Mouse (Mus musculus): ENCODE measurements around the gene Ptges. TPM values are rescaled to one million over a fixed set of nuclear protein-coding genes. Genes with fewer than 3 reads are reported as not detected.
A peak's percentile ranks its signal among the peaks of the same experiment; 100 is the strongest.

Ptges gene
- polyA plus RNA-seq, 1 experiment from 2014 or later: 2.6 TPM

DNA sequence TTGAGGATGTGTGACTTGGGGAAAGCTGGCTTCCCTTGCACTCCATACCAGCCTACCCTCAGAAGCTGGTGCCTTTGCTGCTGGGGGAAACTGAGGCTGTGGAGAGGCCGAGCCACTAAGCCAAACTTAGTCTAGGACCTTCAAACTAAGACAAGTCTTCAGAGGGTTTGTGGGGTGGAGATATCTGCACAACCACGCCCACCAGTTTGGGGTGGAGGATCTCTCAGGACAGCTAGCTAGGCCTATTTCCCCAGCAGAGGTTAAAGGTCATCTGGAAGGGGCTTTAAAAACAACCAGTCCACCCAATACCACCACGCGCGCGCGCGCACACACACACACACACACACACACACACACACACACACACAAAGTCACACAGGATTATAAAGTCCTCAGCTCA lies 83.4 kb downstream of the Ptges start:
- no peaks in the 10 kb centered on the region for H3K36me3 ChIP-seq
- H3K9ac ChIP-seq: peak overlapping the region; percentile 67
- H3K4me2 ChIP-seq: peak overlapping the region; percentile 80
- WGBS: 26% methylated on average over 8 of the region's 8 CpGs
- H3K27ac ChIP-seq: peak overlapping the region; percentile 63
- H3K4me3 ChIP-seq: peak overlapping the region; percentile 61
- no peaks in the 10 kb centered on the region for H3K9me3 ChIP-seq (replicated peaks)
- no peak for ATAC-seq (replicated peaks; ENCODE audit: insufficient number of reproducible peaks, insufficient read depth, low FRiP score, low read depth)
- peaks cover 46% of the 10 kb centered on the region for H3K4me1 ChIP-seq (replicated peaks)
- 0 out of 2 replicates have a peak, but pooled peaks cover 5% of the 10 kb centered on the region for H3K27me3 ChIP-seq

GRCm38 (mm10) chr2:30845152-30846070 lies 84.3 kb downstream of the Ptges start:
- under 1% methylated on average over 78 of the region's 80 CpGs for WGBS
- H3K4me2 ChIP-seq: peak overlapping the region; percentile 80
- H3K36me3 ChIP-seq: no peaks in the 10 kb centered on the region
- ATAC-seq (replicated peaks; ENCODE audit: insufficient number of reproducible peaks, insufficient read depth, low FRiP score, low read depth): 0 out of 2 replicates have a peak, but pooled peaks have one; percentile 21
- no peaks in the 10 kb centered on the region for H3K9me3 ChIP-seq (replicated peaks)
- peaks cover 38% of the 10 kb centered on the region for H3K4me1 ChIP-seq (replicated peaks)
- 0 out of 2 replicates have a peak, but pooled peaks cover 5% of the 10 kb centered on the region for H3K27me3 ChIP-seq
- H3K9ac ChIP-seq: peak overlapping the region; percentile 67
- peak overlapping the region; percentile 63 for H3K27ac ChIP-seq
- H3K4me3 ChIP-seq: peak overlapping the region; percentile 61

- ATAC-seq (replicated peaks; ENCODE audit: insufficient number of reproducible peaks, insufficient read depth, low FRiP score, low read depth): peak; percentile 44; the same call in 1 of the 2 replicates
- Histone ChIP-seq H3K9ac (no peak overlapping the region), H3K27me3 (0 out of 2 replicates have a peak, but pooled peaks cover 5% of the 10 kb centered on the region), H3K36me3 (no peaks in the 10 kb centered on the region), H3K4me2 (peak overlapping the region; percentile 36), H3K4me3 (no peak overlapping the region; the same call in 1 of the 2 replicates), H3K4me1 (replicated peaks) (peaks cover 35% of the 10 kb centered on the region), H3K27ac (peak overlapping the region; percentile 48), H3K9me3 (replicated peaks) (no peaks in the 10 kb centered on the region)
- WGBS: 16% methylated on average over 10 of the region's 10 CpGs
These were observed 87.0 kb downstream of the Ptges start for GRCm38 (mm10) chr2:30842615-30843014.

Other genes with a start within 250 kb of the Ptges start
- gene 1700001O22Rik, start 126.2 kb downstream of the Ptges start, polyA plus RNA-seq (2015; fragmentation: Nextera tagmentation; extraction: Ambion mirVana): 2.1 and 2.6 TPM in 2 replicates
- 75.8 and 77.2 TPM in 2 replicates for gene Ntmt1, start 122.0 kb downstream of the Ptges start, polyA plus RNA-seq (2015; fragmentation: Nextera tagmentation; extraction: Ambion mirVana)
- gene Asb6, start 99.5 kb downstream of the Ptges start, polyA plus RNA-seq (2015; fragmentation: Nextera tagmentation; extraction: Ambion mirVana): 17.2 and 22.4 TPM in 2 replicates
- 14.1 and 20.1 TPM in 2 replicates for gene Prrx2, start 94.9 kb downstream of the Ptges start, polyA plus RNA-seq (2015; fragmentation: Nextera tagmentation; extraction: Ambion mirVana)
- gene Tor1b, start 23.1 kb upstream of the Ptges start, polyA plus RNA-seq (2015; fragmentation: Nextera tagmentation; extraction: Ambion mirVana): 20.4 and 25.0 TPM in 2 replicates
- gene Tor1a, start 38.1 kb upstream of the Ptges start, polyA plus RNA-seq (2015; fragmentation: Nextera tagmentation; extraction: Ambion mirVana): 45.9 and 49.4 TPM in 2 replicates
- 33.3 and 38.4 TPM in 2 replicates for gene BC005624, start 52.3 kb upstream of the Ptges start, polyA plus RNA-seq (2015; fragmentation: Nextera tagmentation; extraction: Ambion mirVana)
- 38.5 and 42.9 TPM in 2 replicates for gene Usp20, start 52.4 kb upstream of the Ptges start, polyA plus RNA-seq (2015; fragmentation: Nextera tagmentation; extraction: Ambion mirVana)
- gene Fnbp1, start 212.1 kb upstream of the Ptges start, polyA plus RNA-seq (2015; fragmentation: Nextera tagmentation; extraction: Ambion mirVana): 16.0 and 21.8 TPM in 2 replicates
- gene Gpr107, start 222.5 kb upstream of the Ptges start, polyA plus RNA-seq (2015; fragmentation: Nextera tagmentation; extraction: Ambion mirVana): 26.4 and 31.0 TPM in 2 replicates

Data from heart, embryonic 15.5 days (tissue).